Mouse (Mus musculus) thymus, adult 2 months (tissue): Measurements from ENCODE around the gene Phactr1.

Source experiments
- CTCF ChIP-seq: fragments of 200-500 bp; IDR thresholded peaks from 2 replicates; pipeline ENCODE4 v1.5.1; 2012; ENCODE audit warnings: mild to moderate bottlenecking, control low read depth, low read length, moderate library complexity, borderline replicate concordance; ENCODE audit not compliant: control insufficient read depth, poor library complexity, insufficient read depth; ENCODE audit errors: extremely low read depth
- POLR2A ChIP-seq: fragments of 200-500 bp; IDR thresholded peaks from 2 replicates; pipeline ENCODE4 v1.6.1; 2012; ENCODE audit warnings: mild to moderate bottlenecking, low read length, control low read depth, moderate library complexity; ENCODE audit not compliant: control insufficient read depth, poor library complexity, insufficient read depth; ENCODE audit errors: extremely low read depth

GRCm38 (mm10) chr13:42684181-42684580 lies 3.8 kb downstream of the Phactr1 start:
- no peak for TF ChIP-seq CTCF
- TF ChIP-seq POLR2A, result no peak
